26 mouse cellular contexts compared by ENCODE assay signal in the genomic region with DNA sequence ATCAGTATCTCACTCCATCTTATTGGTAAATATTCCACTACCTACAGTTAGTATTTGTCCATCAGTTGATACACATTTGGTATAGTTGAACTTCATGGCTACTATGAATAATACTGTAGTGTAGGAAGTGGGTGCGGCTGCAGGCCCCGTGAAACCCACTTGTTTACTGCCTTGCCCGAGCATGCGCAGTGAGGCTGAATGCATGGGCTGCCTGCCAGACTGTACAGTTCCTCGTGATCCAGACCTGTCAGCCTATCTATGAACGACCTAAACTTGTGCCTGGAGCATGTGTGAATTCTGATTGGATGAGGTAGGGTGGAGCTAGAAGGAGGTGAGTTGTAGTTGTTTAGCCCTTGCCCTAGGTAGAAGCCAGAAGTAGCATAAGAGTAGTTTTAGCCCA.
DNase-seq lines count a peak whose midpoint lies in the region; ATAC-seq and TF ChIP-seq lines count a peak whose summit lies in the region.
"Had no signal": no experiment of that assay in that cellular context is flagged by ENCODE, and none has a peak within 500 bp of the region (broad histone marks: within the 10 kb centered on the region; RNA-seq: fewer than 3 reads in every experiment).

No protein-coding gene starts in this region.

- DNase-seq in layer of hippocampus, adult 9-11 months = peak; percentile 8
- DNase-seq in layer of hippocampus, postnatal 10 days (ENCODE audit: low spot score in 2 of 2) = no peak
- peak; percentile 20 to 53 for DNase-seq in lung, postnatal 4 days
- no peak for DNase-seq in lung, postnatal 0 days (ENCODE audit: low spot score)
- peak; percentile 21 for DNase-seq in ZHBTc4 (ENCODE audit: low read depth, low spot score)
- no peak for DNase-seq in adrenal gland, postnatal 25 days
- DNase-seq: adrenal gland, adult 2 months; adrenal gland, postnatal 14 days; cerebellum, adult 11-12 months; cerebellum, adult 8-10 months; cerebellum, postnatal 10 days; cerebellum, postnatal 36 days; embryo, embryonic 11 days; gastrocnemius, postnatal 25 days; heart, adult 2 months; heart, postnatal 36 days had no signal

- WGBS in lung, postnatal 0 days = 48% methylated on average over 6 of the region's 6 CpGs

- no peaks in the 10 kb centered on the region for H3K27me3 ChIP-seq in lung, postnatal 0 days (replicated peaks; ENCODE audit: insufficient read depth, low read length)
- H3K27me3 ChIP-seq: embryonic facial prominence, embryonic 13.5 days had no signal

- no peak overlapping the region for H3K27ac ChIP-seq in lung, postnatal 0 days (ENCODE audit: low read length)
- H3K27ac ChIP-seq: embryonic facial prominence, embryonic 10.5 days; embryonic facial prominence, embryonic 13.5 days; forebrain, embryonic 12.5 days; forebrain, embryonic 15.5 days; heart, adult 2 months; hindbrain, embryonic 14.5 days; hindbrain, postnatal 0 days had no signal

- TF ChIP-seq EP300 in lung, postnatal 0 days (IDR thresholded peaks at IDR 0.05) = no peak

- H3K36me3 ChIP-seq in lung, postnatal 0 days (ENCODE audit: insufficient read depth, low read length) = no peaks in the 10 kb centered on the region
- H3K36me3 ChIP-seq: embryonic facial prominence, embryonic 10.5 days; embryonic facial prominence, embryonic 13.5 days; forebrain, embryonic 12.5 days; forebrain, embryonic 15.5 days had no signal

- H3K4me2 ChIP-seq in lung, postnatal 0 days (replicated peaks; ENCODE audit: low read depth, low read length) = no peak overlapping the region
- H3K4me2 ChIP-seq: embryonic facial prominence, embryonic 13.5 days; forebrain, embryonic 12.5 days; forebrain, embryonic 15.5 days; heart, embryonic 11.5 days; hindbrain, embryonic 14.5 days had no signal

- no peak overlapping the region for H3K4me3 ChIP-seq in lung, postnatal 0 days (ENCODE audit: low read depth, low read length)
- H3K4me3 ChIP-seq: embryonic facial prominence, embryonic 10.5 days; embryonic facial prominence, embryonic 13.5 days; erythroblast, embryonic 14.5 days; forebrain, embryonic 12.5 days; forebrain, embryonic 15.5 days; heart, adult 2 months had no signal

- no peak for ATAC-seq in lung, postnatal 0 days
- ATAC-seq: CD4-positive, CD25-positive, alpha-beta regulatory T cell, adult 4 months; forebrain, embryonic 15.5 days; hindbrain, postnatal 0 days; inflammation-experienced regulatory T-cells, adult 6 months had no signal

- TF ChIP-seq CTCF in lung, postnatal 0 days (IDR thresholded peaks at IDR 0.05) = no peak

- H3K9me3 ChIP-seq in lung, postnatal 0 days (ENCODE audit: low read length) = no peaks in the 10 kb centered on the region
- H3K9me3 ChIP-seq: embryonic facial prominence, embryonic 10.5 days; embryonic facial prominence, embryonic 13.5 days; forebrain, embryonic 12.5 days; forebrain, embryonic 15.5 days had no signal

- no peak overlapping the region for H3K9ac ChIP-seq in lung, postnatal 0 days (replicated peaks; ENCODE audit: low read depth)
- H3K9ac ChIP-seq: embryonic facial prominence, embryonic 13.5 days; forebrain, embryonic 12.5 days; forebrain, embryonic 15.5 days; hindbrain, embryonic 14.5 days had no signal

- H3K4me1 ChIP-seq in lung, postnatal 0 days (ENCODE audit: insufficient read depth, low read depth, low read length) = peaks cover 5% of the 10 kb centered on the region; the same call in 1 of the 2 replicates
- H3K4me1 ChIP-seq: forebrain, embryonic 12.5 days had no signal

Comparison
In these comparisons a context has a peak if more than half of its experiments do, and no peak if none do; other contexts are left out.
1. DNase-seq: peak in layer of hippocampus, adult 9-11 months (single experiment), lung, postnatal 4 days (2 of 2) and ZHBTc4 (single experiment); none in layer of hippocampus, postnatal 10 days (0 of 2), lung, postnatal 0 days (single experiment) and adrenal gland, postnatal 25 days (single experiment).